Mouse (Mus musculus): ENCODE results near the gene Hoxa11. TPM values are rescaled to one million over a fixed set of nuclear protein-coding genes. Genes with fewer than 3 reads are reported as not detected.

Gene Hoxa11
- not detected in 2 replicates for polyA plus RNA-seq (2016; fragmentation: Nextera tagmentation; extraction: Ambion mirVana)

DNA sequence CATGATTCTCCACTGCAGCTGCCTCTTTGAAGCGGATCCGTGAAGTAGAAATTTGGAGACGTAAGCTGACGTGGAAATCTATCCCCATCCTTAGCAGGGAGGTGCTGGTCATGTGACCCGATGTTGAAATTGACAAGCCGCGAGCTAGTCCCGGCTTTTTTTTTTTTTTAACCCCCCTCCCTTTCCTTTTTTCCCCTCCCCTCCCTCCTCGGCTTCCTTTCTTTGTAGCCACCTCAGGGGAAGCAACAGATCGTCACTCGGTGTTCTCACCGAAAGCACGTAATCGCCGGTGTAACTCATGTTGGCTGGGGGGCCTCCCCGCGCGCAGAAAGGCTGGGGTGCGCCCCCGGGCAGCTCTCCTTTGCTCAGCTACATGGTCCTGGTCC lies at the start of gene Hoxa11:
Gene Hoxa11, minus strand, starts transcription at position 54 of the 386 bp plus-strand sequence.
- WGBS, result 2% methylated on average over 20 of the region's 20 CpGs
- Histone ChIP-seq H3K4me2 (replicated peaks) (no peak within 1 kb of the TSS), H3K4me3 (no peak within 1 kb of the TSS), H3K9me3 (no peaks in the 10 kb centered on the region), H3K27me3 (peaks cover 98% of the 10 kb centered on the region), H3K9ac (replicated peaks) (no peak within 1 kb of the TSS), H3K27ac (replicated peaks) (no peak within 1 kb of the TSS), H3K36me3 (no peaks in the 10 kb centered on the region), H3K4me1 (0 out of 2 replicates have a peak, but pooled peaks cover 5% of the 10 kb centered on the region)
- ATAC-seq (ENCODE audit: low FRiP score, low read depth), result no peak

DNA sequence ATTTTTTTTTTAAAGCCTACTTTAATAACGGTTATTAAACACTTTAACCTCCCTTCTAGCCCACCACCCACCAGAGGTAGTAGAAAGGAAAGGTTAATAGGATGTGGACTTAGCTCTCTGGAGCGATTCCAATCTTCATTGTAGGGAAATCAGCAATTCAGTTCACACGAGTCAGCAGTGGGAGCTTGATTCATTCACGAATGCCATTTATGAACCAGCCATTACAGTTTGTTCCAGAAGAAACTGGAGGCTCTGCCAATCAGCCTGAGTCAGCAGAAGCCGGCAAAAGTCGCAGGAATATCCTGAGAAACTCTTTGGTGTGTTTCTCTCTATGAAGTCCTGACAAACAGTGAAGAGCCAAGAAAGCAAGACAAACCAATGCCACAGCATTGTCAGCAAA lies 49.0 kb upstream of the Hoxa11 start:
- ATAC-seq (ENCODE audit: low FRiP score, low read depth), result no peak
- Histone ChIP-seq H3K4me2 (replicated peaks) (no peak overlapping the region), H3K27ac (replicated peaks) (no peak overlapping the region), H3K27me3 (peaks cover 83% of the 10 kb centered on the region), H3K9ac (replicated peaks) (no peak overlapping the region), H3K4me1 (peaks cover 6% of the 10 kb centered on the region; the same call in 1 of the 2 replicates), H3K36me3 (no peaks in the 10 kb centered on the region), H3K9me3 (no peaks in the 10 kb centered on the region), H3K4me3 (no peak overlapping the region)
- 74% methylated on average over 6 of the region's 6 CpGs for WGBS

DNA sequence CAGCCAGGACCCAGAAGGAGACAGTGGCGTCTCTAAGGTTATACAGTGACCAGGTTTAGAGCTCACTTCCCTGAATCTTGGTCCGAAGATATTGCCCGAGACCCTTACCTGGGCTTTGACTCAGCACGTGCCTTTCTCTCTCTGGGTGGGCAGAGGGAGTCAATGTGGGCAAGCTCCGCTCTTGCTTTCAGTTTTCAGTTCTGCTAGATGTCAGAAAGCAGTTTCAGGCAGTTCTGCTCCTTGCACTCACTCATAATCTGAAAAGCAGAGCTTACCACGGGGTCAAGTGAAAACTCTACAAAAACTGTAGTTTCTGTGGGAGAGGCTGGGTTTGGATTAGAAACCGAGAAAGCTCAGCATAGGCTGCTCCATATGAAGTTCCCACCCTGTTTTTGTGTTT lies 46.7 kb upstream of the Hoxa11 start:
- Histone ChIP-seq H3K27me3 (peaks cover 94% of the 10 kb centered on the region), H3K27ac (replicated peaks) (no peak overlapping the region), H3K4me2 (replicated peaks) (no peak overlapping the region), H3K4me1 (peaks cover 6% of the 10 kb centered on the region; the same call in 1 of the 2 replicates), H3K4me3 (no peak overlapping the region), H3K36me3 (no peaks in the 10 kb centered on the region), H3K9me3 (no peaks in the 10 kb centered on the region), H3K9ac (replicated peaks) (no peak overlapping the region)
- 56% methylated on average over 7 of the region's 7 CpGs for WGBS
- ATAC-seq (ENCODE audit: low FRiP score, low read depth), result no peak

DNA sequence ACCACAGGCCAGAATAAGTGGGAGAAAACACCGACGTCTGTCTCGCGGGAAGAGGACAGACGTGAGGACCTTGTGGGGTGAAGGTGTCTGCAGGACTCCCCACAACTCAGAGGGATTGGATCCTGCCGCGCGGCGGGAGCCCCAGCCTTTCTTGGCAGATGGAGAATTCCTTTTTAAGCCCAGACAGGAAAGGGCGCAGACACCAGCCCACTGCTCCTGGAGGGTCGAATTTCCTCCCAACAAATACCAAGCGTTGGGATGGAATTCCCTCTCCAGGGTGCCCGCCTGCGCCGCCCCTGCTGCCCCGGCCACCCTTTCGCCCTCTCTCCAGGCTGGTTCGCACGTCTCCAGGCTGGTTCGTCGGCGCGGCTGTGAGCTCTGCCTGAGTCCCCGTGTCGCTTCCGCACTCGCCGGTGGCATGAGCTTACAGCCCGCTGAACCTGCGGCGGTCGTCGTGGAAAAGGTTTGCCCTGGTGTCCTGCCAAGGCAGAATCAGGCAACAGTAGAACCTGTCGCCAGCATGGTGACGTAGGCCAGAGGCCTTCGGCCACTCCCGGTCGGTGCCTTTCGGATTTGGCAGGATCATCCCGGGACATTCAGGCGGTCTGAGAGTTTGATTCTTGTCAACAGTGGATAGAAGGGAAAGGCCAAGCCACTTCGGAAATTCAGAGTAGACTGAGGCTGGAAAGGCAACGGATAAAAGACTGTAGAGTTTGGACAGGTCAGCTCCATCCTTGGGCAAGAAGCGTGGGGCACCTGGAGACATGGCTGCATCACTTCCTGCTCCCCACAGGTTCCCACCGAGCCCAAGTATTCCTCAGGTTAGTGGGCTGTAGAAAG lies 45.6 kb upstream of the Hoxa11 start:
- peak overlapping the region; percentile 21; the same call in 1 of the 2 replicates for H3K4me3 ChIP-seq
- H3K9ac ChIP-seq (replicated peaks), result no peak overlapping the region
- H3K4me2 ChIP-seq (replicated peaks), result peak overlapping the region; percentile 39
- no peak overlapping the region for H3K27ac ChIP-seq (replicated peaks)
- no peak for ATAC-seq (ENCODE audit: low FRiP score, low read depth)
- H3K27me3 ChIP-seq, result peaks cover 90% of the 10 kb centered on the region
- no peaks in the 10 kb centered on the region for H3K9me3 ChIP-seq
- WGBS, result 2% methylated on average over 45 of the region's 45 CpGs
- no peaks in the 10 kb centered on the region for H3K36me3 ChIP-seq
- peaks cover 6% of the 10 kb centered on the region; the same call in 1 of the 2 replicates for H3K4me1 ChIP-seq

DNA sequence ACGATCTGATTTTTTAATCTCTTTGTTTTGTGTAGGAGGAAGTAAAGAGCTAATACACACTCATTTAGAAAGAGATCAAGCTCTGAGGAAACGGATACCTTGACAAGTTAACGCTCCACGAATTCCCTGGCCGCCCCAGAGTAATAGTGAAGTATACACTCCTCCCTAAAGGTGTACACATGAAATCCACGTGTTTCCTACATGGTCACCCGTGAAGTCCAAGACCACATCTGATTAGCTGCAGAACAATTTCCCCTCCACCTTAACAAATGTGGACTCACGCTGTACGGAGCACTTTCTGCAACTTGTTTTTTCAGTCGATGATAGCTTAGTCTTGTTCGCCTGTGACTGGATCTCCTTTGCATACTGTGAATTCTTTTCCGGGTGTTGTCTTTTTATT lies 44.6 kb upstream of the Hoxa11 start:
- no peaks in the 10 kb centered on the region for H3K36me3 ChIP-seq
- H3K4me3 ChIP-seq, result no peak overlapping the region
- peaks cover 6% of the 10 kb centered on the region; the same call in 1 of the 2 replicates for H3K4me1 ChIP-seq
- no peaks in the 10 kb centered on the region for H3K9me3 ChIP-seq
- no peak overlapping the region for H3K27ac ChIP-seq (replicated peaks)
- no peak overlapping the region for H3K4me2 ChIP-seq (replicated peaks)
- no peak for ATAC-seq (ENCODE audit: low FRiP score, low read depth)
- H3K9ac ChIP-seq (replicated peaks), result no peak overlapping the region
- peaks cover 86% of the 10 kb centered on the region for H3K27me3 ChIP-seq
- whole genome bisulfite sequencing, result 20% methylated on average over 12 of the region's 12 CpGs

DNA sequence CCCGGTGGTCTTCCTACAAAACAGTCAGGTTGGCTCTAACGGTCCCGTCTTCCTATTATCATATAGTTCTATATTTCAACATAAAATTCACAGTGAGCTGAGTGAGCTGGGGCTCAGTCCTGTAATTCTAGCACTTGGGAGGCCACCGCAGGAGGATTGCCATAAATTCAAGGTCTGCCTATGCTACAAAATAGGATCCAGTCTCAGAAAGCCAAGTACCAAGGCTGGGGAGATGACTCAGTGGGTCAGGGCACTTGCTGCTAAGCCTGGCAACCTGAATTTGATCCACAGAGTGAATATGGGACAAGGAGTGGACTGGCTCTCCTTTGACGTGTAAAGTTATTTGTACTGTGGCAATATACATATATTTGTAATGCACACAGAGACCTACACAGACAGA lies 38.3 kb upstream of the Hoxa11 start:
- Histone ChIP-seq H3K27me3 (peaks cover 76% of the 10 kb centered on the region), H3K9ac (replicated peaks) (no peak overlapping the region)
- 84% methylated on average over 5 of the region's 5 CpGs for whole genome bisulfite sequencing

DNA sequence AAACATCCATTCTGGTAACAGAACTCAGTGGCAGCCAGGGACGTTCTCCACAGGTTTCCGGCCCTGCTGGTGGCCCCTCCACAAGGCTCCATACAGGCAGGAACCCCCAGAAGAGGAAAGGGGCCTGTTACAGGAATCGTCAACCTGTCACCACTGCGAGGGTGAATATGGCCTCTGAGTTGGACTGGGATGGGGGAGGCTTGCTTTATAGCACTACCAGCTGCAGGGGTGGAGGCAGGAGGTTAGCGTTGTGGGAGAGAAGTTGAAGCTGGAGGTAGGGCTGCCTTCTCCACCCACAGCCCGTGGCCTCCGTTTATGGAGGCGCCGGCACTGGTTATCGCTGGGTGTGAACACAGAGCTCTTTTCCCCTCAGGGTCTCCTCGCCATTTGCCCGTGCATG lies 35.5 kb upstream of the Hoxa11 start:
- no peak overlapping the region for H3K4me3 ChIP-seq
- ATAC-seq (ENCODE audit: low FRiP score, low read depth), result no peak
- H3K36me3 ChIP-seq, result no peaks in the 10 kb centered on the region
- no peaks in the 10 kb centered on the region for H3K4me1 ChIP-seq
- 70% methylated on average over 12 of the region's 12 CpGs for WGBS
- H3K27me3 ChIP-seq, result peaks cover 83% of the 10 kb centered on the region
- H3K9ac ChIP-seq (replicated peaks), result no peak overlapping the region
- no peak overlapping the region for H3K27ac ChIP-seq (replicated peaks)
- H3K9me3 ChIP-seq, result no peaks in the 10 kb centered on the region
- no peak overlapping the region for H3K4me2 ChIP-seq (replicated peaks)

More for the DNA sequence above, 38.3 kb upstream of the Hoxa11 start:
- Histone ChIP-seq H3K4me1 (no peaks in the 10 kb centered on the region), H3K4me2 (replicated peaks) (no peak overlapping the region), H3K9me3 (no peaks in the 10 kb centered on the region), H3K36me3 (no peaks in the 10 kb centered on the region), H3K27ac (replicated peaks) (no peak overlapping the region), H3K4me3 (no peak overlapping the region)
- ATAC-seq (ENCODE audit: low FRiP score, low read depth), result no peak

DNA sequence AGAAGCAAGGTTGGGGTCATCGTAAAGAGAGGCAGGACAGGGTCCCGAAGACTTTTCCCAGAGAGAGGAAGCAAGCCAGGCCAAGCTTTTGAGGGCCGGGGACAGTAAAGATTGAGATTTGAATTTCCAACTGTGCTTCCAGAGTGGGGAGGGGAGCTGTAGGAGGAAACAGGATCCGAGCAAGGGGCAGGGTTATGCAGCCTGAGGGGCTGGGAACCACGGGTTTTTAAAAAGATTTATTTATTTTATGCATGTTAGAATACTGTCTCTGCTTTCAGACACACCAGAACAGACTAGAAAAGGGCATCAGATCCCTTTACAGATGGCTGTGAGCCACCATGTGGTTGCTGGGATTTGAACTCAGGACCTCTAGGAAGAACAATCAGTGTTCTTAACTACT lies 31.3 kb upstream of the Hoxa11 start:
- peaks cover 93% of the 10 kb centered on the region for H3K27me3 ChIP-seq
- H3K4me2 ChIP-seq (replicated peaks), result no peak overlapping the region
- H3K27ac ChIP-seq (replicated peaks), result no peak overlapping the region
- no peaks in the 10 kb centered on the region for H3K9me3 ChIP-seq
- no peaks in the 10 kb centered on the region for H3K4me1 ChIP-seq
- H3K9ac ChIP-seq (replicated peaks), result no peak overlapping the region
- H3K36me3 ChIP-seq, result no peaks in the 10 kb centered on the region
- 7% methylated on average over 5 of the region's 5 CpGs for WGBS
- ATAC-seq (ENCODE audit: low FRiP score, low read depth), result no peak
- no peak overlapping the region for H3K4me3 ChIP-seq

DNA sequence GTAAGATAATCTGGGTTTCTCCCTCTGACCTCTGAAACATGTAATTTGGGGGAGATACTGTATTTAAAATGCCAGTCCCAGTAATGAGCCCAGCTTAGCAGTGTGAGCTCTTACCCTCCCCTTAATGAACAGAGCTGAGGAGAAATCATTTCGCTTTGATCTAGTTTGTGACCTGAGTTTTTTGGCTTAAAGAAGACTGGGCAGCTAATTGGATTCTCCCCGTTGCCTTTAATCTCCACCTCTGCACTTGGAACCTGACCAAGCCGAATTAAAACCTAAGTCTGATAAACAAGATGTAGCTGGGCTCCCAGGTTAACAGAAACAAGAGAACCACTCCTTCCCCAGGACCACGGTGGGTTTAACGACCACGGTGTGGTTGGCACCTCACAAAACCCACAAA lies 30.8 kb upstream of the Hoxa11 start:
- Histone ChIP-seq H3K27ac (replicated peaks) (no peak overlapping the region), H3K4me1 (no peaks in the 10 kb centered on the region)
- no peak for ATAC-seq (ENCODE audit: low FRiP score, low read depth)

DNA sequence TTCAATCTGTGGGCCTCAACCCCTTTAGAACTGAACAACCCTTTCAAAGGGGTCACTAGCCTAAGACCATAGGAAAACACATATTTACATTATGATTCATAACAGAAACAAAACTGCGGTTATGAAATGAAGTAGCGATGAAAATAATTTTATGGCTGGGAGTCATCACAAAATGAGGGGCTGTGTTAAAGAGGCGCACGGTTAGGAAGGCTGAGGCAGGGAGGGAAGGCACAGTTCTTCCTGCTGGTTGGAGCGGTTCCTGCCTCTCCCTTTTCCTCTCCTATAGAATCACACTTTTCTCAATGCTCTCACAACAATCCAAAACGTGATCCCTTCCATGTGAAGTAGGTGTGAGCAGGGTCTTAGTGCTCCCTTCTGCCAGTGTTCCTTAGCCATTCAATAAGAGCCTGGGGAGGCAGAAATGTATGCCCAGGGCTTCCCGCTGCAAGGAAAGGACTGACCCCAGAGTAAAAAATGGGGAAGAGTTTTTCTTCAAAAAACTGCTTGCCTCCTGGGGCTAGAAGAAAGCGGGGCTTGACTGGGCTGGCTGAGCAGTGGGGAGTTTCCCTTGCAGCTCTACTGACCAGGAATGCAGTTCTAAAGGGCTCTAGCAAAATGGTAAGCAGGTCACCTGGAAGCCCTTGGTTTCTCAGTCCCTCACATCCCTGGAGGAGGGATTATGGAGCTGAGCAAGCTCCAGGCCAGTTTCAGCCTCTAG lies 30.1 kb upstream of the Hoxa11 start:
- Histone ChIP-seq H3K4me1 (no peaks in the 10 kb centered on the region), H3K4me2 (replicated peaks) (no peak overlapping the region), H3K27me3 (peaks cover 93% of the 10 kb centered on the region), H3K27ac (replicated peaks) (no peak overlapping the region), H3K4me3 (no peak overlapping the region), H3K36me3 (no peaks in the 10 kb centered on the region), H3K9me3 (no peaks in the 10 kb centered on the region), H3K9ac (replicated peaks) (no peak overlapping the region)
- WGBS, result 5% methylated on average over 8 of the region's 8 CpGs
- ATAC-seq (ENCODE audit: low FRiP score, low read depth), result no peak

More for the DNA sequence above, 30.8 kb upstream of the Hoxa11 start:
- no peak overlapping the region for H3K4me3 ChIP-seq
- H3K9me3 ChIP-seq, result no peaks in the 10 kb centered on the region
- under 1% methylated on average over 6 of the region's 6 CpGs for WGBS
- no peak overlapping the region for H3K9ac ChIP-seq (replicated peaks)
- H3K36me3 ChIP-seq, result no peaks in the 10 kb centered on the region
- peaks cover 93% of the 10 kb centered on the region for H3K27me3 ChIP-seq
- H3K4me2 ChIP-seq (replicated peaks), result no peak overlapping the region

DNA sequence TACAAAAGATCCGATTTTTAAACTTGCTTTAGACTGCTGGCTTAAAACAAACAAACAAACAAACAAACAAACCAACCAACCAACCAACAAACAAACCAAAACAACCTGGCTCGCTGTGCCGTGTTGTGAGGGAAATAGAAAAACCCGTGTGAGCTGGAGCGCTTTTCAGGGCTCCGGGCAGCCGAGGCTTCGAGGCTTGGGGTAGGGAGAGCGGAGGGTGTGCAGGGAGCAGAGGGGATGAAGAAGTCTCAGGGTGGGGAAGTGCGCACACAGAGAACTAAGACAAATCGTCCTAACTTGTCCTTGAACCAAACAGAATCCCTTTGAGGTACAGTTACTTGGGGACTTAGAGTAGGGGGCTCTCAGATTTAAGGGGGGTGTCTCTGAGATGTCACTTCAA lies 29.0 kb upstream of the Hoxa11 start:
- no peak overlapping the region for H3K4me3 ChIP-seq
- WGBS, result under 1% methylated on average over 11 of the region's 11 CpGs
- H3K9ac ChIP-seq (replicated peaks), result no peak overlapping the region
- H3K4me2 ChIP-seq (replicated peaks), result no peak overlapping the region
- no peak overlapping the region for H3K27ac ChIP-seq (replicated peaks)
- no peaks in the 10 kb centered on the region for H3K9me3 ChIP-seq
- no peak for ATAC-seq (ENCODE audit: low FRiP score, low read depth)
- no peaks in the 10 kb centered on the region for H3K4me1 ChIP-seq
- H3K36me3 ChIP-seq, result no peaks in the 10 kb centered on the region
- peaks cover 96% of the 10 kb centered on the region for H3K27me3 ChIP-seq

DNA sequence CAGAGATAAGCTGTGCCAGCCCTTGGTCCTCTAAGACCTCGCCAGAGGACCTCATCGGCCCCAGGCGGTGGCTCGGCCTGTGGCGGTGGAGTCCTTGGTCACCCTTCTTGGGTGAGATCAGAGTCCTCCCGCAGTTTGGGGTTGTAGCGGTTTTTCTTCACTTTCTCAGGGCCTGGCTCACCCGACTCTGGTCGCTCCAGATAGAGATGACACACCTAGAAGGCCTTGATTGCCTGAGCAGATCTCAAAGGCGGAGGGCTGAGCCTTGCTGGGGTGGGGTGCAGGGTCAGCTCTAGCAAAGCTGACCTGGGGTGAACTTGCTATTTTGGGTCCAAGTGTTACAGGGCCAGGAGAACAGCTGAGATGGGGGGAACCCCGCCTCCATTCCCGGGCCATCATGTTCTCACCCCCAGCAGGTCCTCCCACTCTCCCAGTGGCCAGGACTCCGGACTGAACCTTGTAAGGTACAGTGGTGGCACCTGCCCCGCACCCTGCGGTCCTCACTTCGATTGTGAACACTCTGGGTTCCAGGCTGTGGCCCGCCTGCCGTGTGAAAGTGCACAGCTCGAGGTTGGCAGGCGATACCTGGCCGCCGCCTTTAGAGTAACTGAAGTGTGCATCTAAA lies 28.2 kb upstream of the Hoxa11 start:
- no peak for ATAC-seq (ENCODE audit: low FRiP score, low read depth)
- peaks cover 98% of the 10 kb centered on the region for H3K27me3 ChIP-seq
- no peaks in the 10 kb centered on the region for H3K4me1 ChIP-seq
- no peak overlapping the region for H3K9ac ChIP-seq (replicated peaks)
- H3K4me2 ChIP-seq (replicated peaks), result no peak overlapping the region
- WGBS, result 0% methylated on average over 22 of the region's 22 CpGs
- no peaks in the 10 kb centered on the region for H3K9me3 ChIP-seq
- H3K27ac ChIP-seq (replicated peaks), result no peak overlapping the region
- H3K4me3 ChIP-seq, result no peak overlapping the region
- no peaks in the 10 kb centered on the region for H3K36me3 ChIP-seq

All from midbrain, embryonic 12.5 days (tissue).